Mouse (Mus musculus) lung, postnatal 36 days (tissue): Measurements from ENCODE around the gene Fbxo7.
A peak's percentile ranks its signal among the peaks of the same experiment; 100 is the strongest.

Source experiments
- DNase-seq: peaks from one replicate; pipeline ENCODE4 v3.0.0; 2022; ENCODE audit warnings: mixed read lengths

Fbxo7 gene

DNA sequence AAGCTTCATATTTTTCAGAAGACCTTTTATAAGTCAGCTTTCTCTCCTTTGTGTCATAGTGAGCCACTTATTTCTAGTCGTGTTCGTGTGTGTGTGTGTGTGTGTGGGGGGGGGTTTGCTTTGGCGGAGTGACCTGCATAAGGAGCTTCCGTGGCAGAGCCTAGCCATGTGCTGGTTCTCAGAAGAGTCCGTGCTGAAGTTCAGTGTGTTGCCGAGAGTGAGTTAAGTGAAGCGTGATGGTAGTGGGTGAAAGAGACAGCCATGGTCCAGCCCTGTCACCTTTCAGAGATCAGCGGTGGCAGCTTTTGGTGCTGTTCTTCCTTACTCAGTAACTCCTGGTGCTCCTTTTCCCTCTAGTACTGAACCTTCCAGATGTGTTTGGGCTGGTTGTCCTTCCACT is 22.3 kb downstream of the Fbxo7 start:
- DNase-seq = no peak

DNA sequence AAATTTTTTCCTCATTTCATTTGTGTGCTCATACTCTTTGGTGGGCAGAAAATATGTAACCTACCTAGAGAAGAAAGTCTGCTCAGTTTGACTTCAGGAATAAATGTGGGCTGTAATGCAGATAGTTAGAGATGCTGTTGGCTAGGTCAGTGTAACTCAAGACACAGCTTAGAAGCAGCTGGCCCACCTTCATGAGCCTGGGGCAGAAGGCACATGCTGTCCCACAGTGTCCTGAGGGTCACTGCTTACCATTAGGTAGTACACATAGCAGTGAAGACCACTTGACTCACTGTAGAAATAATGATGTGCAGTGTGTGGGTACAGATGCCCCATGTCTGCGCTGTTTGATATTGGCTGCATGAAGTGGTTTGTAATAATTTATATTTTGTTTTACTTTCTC is 24.6 kb downstream of the Fbxo7 start:
- no peak for DNase-seq

DNA sequence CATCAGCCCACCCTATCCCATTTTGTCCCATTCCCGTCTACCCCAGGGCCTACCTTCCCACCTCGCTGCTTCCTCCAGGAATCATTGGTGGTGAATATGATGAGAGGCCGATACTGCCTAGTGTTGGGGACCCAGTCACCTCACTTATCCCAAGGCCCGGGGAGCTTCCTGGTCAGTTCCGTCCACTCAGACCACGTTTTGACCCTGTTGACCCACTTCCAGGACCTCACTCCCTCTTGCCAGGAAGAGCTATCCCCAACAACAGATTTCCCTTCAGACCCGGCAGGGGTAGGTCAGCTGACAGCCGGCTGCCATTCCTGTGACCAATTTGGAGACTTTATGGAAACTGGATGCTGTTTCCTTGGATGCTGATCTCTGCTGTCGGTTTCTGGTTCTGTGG is 26.0 kb downstream of the Fbxo7 start:
- DNase-seq = no peak

DNA sequence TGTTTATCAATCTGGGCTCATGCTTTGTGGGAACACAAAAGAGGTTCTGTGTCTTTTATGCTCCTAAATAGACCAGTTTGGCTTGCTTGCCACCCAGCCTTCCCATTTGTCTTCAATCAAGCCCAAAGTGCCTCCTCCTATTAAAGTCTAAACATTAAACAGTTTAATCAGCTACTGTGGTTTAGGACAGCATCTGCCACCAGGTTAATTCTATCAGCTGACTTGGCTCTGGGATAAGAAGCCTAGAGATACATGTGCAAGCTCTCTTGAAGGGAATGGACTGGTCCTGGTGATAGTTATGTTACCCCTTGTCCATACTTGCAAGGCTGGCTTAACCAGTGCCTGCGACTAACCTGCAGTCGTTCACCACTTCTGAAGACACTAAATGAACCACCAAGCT is 28.8 kb downstream of the Fbxo7 start:
- no peak for DNase-seq

DNA sequence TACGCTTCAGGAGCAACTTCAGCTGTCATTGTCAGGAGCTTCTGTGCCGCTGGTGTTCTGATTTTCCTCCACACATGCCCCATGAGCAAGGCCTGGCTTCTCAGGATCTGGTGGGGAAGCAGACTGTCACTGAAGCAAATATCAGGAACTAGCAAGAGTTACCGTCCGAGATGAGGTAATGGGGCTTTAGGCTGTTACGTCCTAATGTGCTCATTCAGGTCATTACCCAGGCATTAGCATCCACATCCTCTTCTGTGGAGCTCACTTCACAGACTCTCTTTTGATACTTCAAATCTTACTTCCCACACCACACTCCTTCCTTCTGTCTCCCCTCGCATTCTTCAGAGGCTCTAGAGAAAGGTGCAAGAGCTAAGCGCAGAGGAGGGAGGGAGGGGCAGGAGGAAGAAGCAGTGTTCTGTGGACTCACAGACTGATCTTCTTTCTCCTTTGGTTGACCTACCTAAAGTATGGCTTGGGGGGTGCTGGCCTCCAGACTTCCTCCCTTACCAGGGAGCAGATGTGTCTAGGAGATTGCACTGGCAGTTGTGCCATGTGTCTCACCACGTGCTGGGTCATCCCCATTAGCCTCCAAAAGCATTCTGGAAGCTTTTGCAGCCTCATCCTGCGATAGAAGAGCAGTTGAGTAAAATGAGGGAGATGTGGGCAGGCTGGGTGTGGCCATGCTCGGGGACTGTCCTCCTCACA is 31.2 kb downstream of the Fbxo7 start:
- DNase-seq = no peak

DNA sequence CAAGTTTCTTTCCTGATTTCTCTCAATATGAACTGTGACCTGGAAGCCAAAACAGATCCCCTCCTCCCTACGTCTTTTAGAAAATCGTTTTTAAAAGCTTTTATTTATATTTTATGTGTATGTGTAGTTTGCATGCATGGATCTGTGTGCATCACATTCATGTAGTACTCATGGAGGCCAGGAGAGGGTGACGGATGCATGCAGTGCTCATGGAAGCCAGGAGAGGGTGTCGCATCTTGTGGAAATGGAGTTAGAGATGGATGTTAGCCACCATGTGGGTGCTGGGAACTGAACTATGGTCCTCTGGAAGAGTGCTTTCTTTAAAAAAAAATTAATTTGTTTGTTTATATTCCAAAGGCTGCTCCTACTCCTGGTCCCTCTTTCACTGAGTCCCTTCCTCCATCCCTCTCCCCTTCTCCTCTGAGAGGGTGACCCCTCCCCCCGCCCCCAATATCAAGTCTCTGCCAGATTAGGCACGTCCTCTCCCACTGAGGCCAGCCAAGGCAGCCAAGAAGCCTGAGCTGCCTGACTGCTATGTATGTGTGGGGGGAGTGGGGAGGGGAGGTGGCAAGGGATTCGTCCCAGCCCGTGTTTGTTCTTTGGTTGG is 34.6 kb downstream of the Fbxo7 start:
- DNase-seq = no peak

DNA sequence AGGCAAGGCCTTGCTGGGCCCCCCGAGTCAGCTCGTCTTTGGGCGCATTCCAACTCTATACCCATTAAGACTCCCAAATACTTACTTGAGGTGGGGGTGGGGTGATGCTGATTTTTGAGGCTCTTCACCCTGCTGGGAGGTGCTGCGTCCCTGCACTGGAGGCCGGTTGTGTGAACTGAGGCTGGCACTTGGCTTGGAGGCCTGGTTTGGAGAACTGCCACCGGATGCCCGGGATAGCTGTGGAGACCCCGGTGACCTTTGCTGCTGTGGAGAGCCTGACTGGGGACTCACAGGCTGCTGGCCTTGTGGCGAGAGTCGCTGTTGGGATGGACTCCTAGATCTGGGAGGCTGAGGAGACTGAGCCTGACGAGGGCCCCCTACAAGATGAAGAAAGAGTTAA is 35.5 kb downstream of the Fbxo7 start:
- DNase-seq = no peak

DNA sequence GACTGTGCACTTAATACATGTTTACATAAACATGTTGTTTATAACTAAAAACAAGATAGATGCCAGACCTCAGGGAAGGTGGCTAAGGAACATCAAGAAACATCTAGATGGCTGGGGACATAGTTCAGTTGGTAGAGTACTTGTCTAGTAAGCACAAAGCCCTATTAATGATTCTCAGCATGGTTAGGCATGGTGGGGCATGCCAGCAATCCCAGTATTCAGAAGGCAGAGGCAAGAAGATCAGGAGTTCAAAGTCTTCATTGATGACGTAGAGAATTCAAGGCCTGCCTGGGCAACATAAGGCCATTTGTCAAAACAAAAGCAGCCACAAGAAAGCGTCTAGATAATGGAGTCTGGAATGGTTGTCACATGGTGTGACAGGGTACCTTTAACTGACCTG is 35.9 kb downstream of the Fbxo7 start:
- no peak for DNase-seq

DNA sequence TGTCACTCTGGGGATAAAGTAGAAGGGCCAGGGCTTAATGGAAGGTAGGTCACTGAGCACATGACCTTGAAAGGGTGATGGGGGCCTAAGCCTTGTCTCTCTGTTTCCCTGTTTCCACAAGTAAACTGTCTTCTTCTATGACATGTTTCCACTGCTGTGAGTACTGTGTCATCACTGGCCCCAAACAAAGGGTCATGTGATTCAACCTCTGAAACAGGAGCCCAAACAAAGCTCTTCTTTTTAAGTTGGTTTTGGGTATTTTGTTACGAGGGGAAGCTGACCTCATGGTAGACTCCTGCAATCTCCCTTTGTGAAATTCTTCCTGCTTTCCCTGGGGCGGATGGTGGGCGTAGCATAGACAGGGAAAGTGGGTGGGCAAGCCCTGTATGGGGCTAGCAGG is 38.5 kb downstream of the Fbxo7 start:
- no peak for DNase-seq

DNA sequence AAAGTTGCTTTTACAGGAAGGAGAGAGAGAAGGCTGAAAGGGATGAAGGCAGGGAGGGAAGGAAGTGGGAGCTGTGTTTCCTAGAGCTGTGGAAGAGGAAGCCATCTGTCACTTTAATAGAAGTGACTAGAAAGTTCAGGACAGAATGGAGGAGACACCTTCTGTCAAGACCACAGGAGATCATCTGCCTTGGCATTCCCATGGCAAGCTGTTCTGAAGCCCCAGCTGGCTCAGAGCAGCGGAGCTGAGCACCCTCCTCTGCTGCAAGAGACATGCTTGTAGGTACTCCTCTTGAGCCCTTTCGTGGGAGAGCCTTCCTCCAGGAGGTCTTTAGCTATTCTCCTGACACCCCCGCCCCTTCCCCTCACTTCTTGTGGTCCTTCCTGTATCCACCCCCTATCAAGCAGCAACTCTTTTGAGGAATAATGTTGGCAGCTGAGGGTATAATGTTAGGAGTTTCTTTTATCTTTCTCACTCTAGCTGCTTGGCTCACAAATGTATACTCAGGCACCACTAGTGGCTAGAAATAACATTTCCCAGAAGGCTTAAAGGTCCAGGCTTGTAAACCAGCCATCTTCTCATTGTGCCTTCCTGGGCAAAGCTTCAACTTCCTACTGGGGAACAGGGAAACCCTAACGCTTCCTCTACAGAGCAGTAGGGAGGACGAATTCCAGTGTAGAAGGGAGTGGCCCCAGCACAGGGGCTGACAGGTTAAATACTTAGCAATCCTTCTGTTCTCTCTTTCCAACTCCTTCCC is 40.7 kb downstream of the Fbxo7 start:
- no peak for DNase-seq

DNA sequence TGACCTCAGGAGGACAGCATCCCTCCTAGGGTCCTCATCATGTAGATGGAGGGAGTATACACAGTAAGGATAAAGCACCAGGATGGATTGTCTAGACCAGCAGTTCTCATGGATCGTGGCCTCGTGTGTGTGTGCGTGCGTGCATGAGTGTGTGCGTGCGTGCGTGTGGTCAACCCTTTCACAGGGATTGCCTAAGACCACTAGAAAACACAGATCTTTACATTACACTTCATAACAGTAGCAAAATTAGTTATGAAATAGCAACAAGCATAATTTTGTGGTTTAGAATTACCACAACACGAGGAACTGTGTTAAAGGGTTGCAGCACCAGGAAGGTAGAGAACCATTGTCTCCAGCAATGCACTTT is 41.2 kb downstream of the Fbxo7 start:
- no peak for DNase-seq

DNA sequence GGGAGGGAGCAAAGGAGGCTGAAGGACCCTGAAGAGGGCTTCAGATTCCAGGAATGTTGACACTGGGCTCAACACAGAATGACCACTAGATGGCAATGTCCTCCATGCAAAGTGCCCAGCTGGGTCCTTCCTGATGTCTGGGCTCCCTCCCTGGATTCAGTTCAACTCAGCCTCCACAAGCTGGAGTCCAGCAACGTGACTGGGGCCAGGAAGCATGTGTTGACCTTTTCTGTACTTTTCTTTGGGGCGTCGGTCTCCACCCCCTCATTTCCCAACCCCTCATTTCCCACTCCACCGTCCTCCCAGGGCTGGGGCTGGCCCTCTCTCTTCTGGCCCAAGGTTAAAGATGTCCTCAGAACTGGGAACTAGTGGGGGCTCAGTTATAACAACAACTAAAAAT is 43.2 kb downstream of the Fbxo7 start:
- peak; percentile 94 for DNase-seq

DNA sequence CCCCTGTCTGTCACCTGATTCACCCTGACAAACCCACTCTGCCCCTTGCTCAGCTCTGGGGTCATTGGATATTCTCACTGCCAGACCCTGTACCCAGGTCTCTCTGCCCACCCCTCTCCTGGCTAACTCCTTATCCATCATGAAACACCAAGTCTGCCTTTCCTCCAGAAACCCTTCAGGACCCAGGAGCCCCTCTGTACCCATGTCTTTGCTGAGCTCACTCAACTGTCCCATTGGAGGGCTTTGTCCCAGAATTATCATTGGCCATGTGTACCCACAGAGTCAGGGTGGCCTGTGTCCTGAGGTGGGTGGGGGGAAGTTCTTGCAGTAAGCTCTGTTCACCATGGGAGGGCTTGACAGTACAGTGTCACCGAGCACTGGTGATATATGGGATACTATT is 43.9 kb downstream of the Fbxo7 start:
- no peak for DNase-seq

DNA sequence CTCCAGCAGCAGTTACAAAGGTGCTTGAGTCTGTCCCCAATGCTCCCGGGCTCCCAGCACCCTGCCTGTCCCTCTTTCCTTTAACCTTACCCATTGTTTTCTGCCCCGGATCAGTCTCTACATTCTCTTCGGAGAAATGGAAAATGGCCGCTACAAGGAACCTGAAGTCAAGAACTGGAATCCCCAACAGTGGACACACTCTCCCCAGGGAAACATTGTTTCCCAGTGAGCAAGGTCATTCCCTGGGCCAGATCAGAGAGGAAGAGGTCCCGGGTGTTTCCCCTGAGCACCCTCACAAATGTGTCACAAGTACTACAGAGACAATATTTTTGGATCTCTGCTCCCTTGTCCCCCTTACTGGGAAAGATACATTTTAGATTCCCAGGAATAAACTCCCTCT is 44.9 kb downstream of the Fbxo7 start:
- DNase-seq = no peak

DNA sequence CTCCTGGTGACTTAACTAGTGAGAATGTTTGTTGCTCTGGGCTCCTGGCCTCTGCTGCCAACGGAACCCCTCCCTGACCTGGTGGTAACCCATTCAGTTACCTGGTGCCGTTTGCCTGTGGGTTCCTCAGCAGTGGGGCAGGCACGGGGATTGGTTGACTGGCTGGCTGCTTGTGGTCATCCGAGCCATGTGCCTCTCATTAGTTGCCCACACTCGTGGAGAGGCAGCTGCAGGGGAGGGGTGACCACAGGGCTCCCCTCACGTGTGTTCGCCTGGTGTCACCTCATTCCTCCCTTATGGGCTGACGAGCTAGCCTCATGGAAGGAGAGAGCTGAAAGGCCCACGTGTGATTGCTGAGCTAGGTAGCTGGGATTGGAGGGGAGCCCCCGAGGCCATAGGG is 46.1 kb downstream of the Fbxo7 start:
- no peak for DNase-seq

DNA sequence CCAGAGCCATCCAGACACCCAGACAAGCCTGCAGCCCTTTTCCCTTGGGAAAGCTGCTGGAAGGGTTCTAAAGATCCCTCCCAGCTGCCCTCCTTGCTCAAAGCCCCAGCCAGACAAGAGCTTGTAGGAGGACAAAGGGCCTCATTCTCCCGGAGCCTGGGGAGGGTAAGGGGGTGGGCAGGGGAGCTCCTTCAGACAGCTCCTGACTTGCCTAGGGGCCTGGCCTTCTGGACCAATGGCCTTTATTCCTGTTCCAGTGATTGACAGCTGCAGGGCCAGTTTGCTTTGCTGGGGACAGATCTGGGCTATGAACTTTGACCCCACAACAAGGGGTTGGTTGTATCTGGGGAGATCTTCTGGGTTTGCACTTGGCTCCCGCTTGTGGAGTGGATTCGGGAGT is 47.6 kb downstream of the Fbxo7 start:
- DNase-seq = no peak

DNA sequence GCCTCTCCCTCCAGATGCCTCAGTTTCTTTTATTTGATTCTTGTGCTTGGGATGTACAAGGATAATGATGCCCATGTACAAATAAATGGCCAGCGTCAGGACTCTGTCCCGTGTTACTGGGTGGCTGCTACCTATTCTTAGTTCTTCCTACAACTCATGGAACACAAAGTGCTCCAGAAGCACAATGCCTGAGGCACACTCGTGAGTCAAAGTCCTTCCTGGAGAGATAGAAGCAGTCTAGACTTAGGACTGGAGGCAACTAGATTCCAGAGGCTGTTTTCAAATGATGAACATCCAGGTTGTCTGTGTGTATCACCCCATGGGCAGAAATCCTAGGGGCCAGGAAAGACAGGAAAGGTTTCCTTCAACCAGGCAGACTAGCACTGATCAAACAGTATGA is 49.0 kb downstream of the Fbxo7 start:
- no peak for DNase-seq

DNA sequence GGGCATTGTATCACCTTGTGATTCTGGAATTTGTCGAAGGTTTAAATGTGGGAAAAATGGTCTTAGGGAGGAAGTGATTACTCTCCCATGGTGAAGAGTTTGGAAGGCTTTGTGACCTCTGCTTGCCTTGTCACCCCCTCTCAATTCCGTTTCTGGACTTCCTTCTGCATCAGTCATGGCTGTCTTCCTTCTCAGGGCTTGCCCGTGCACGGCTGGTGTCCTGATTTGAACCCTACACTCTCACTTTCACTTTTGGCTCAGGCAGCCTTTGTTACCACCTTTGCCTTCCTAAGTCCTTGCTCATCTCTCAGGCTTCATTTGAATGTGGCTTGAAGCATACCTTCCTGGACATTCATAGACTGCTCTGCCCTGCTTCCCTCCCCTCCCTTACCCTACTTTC is 52.4 kb downstream of the Fbxo7 start:
- no peak for DNase-seq

DNA sequence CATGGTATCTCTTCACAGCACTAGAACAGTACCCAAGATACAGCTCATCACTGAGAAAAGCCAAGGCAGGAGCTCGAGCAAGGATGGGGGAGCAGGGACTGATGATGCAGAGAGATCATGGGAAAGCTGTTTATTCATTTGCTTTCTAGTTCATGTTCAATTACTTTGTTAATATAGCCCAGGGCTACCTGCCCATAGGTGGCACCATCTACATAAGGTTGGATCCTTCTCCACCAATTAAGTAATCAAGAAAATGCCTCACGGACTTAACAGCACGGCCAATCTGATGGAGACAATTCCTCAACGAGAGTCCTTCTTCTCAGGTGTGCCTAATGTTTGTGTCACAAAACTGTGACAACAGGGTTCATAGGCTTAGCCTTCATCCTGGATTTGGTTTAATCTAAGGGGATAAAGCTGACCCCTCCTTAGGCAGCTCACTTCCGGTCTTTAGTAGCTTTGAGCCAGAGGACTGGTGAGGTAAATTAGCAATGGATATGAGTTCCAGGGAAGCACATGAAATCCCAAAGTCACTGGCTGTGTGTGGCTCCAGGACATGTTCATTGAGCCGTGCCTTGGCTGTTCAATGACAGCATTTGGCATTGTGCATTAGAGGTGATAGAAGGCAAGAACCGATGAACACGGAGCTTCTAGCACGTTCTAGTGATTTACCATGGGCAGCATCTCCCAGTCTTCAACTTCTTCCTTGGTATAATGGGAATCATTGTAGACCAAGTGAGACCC is 53.4 kb downstream of the Fbxo7 start:
- DNase-seq = peak; percentile 61

DNA sequence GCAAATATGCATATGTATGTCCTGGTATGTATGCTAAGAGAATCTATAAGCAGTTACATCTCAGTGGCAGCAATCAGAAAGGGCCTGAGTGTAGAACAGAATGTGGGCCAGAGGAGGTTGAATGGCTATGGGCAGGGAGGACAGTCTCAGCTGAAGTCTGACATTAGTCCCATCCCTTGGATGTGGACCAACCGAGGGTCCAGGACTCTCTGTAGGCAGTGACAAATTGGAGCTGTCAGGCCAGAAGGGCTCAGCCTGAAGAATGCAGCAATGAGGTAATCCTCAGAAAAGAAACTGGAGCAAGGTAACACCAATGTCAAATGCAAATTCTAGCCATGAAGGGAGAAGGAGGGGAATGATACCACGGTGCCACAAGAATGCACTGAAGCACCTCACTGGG is 55.5 kb downstream of the Fbxo7 start:
- DNase-seq = no peak

DNA sequence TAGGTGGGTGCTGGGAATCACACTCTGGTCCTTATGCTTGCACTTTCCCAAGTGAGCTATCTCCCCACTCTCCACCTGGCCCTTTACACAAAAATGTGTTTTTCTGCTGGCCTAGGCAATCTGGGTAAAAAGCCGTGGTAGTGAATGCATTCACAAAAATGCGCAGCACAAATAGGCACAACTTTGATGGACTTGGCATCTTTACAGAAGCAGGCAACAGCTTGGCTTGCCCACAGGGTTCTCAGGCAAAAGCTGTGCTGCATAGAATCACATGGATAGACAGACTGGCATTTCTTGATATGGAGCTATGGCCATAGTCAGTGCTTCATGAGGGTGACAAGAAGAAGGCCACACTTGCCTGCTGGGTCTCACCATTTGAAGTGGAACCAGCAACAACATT is 57.0 kb downstream of the Fbxo7 start:
- no peak for DNase-seq

DNA sequence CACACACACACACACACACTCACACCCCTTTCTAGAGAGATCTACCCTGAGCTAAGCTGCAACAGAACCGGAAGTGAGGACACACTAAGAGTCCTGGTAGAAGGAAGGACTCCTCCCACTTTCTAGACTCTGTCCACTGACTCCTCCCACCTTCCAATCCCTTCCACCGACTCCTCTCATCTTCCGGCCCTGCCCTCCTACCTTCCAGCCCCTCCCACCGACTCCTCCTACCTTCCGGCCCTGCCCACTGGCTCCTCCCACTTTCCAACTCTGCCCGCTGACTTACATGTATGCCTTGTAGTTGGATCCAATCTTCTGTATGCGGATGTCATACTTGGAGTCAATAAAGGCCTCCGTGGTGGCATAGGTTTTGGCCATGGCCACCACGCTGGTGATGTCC is 58.1 kb downstream of the Fbxo7 start:
- DNase-seq = no peak

DNA sequence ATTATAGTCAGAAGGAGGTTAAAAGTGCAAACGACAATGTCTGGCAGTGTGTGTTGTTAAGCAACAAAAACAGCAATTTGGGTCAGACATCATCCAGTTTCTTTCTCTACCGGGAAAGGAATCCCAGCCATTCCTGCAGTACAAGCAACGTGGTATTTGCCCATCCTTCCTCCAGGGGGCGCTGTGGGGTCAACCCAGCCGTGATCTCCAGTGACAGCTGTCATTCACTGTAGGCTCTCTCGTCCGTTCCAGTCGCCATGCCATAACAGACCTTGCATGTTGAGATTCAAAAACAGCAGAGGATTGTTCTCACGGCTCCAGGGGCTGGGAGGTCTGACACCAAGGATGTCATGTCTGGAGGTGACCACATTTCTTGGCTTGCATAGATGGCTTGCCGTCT is 70.1 kb downstream of the Fbxo7 start:
- DNase-seq = peak; percentile 62
